Mouse (Mus musculus) ovary, postnatal 36 days (tissue): ENCODE measurements around the gene Kif13a.

ENCODE experiments used
- DNase-seq: peaks from one replicate; pipeline ENCODE4 v3.0.0; 2022; ENCODE audit warnings: low spot score, mixed read lengths

The Kif13a gene

DNA sequence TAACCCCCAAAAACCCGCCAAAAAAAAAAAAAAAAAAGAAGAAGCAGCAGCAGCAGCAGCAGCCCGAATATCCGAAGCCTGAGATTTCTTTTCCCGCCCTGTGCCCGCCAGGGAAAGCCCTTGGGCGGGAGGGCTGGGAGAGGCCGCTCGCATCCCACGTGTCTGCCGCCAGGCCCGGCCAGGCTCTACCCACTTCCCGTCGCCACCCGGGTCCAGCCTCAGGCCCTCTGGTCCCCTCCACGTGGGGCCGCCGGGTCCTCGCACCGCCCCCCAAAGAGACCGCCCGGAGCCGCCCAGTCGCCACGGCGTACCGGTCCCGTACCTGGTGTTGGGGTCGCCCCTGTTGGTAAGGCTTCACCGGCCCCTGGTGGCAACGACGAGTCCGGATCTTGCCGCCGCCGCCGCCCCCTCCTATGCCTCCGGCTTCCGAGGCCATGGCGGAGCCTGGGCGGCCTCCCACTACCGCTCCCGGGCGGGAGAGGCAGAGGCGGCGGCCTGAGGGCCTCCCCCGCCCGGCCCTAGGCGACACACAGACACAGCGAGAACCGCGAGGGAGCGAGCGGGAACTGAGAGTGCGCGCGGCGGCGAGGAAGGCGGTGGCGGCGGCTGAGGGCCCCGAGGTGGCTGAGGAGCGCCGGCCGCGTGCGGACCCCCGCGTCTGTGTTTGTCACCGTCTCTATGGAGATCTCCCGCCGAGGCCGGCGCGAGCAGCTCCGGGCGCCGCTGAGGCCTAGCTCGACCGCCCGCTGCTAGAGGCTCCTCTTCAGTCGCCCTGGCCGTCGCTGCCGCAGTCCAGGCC, 202.4 kb downstream of the Kif13a start:
- DNase-seq, result peak; percentile 66

- no peak for DNase-seq
These were observed 203.2 kb downstream of the Kif13a start for GRCm38 (mm10) chr13:46726288-46727037.

DNA sequence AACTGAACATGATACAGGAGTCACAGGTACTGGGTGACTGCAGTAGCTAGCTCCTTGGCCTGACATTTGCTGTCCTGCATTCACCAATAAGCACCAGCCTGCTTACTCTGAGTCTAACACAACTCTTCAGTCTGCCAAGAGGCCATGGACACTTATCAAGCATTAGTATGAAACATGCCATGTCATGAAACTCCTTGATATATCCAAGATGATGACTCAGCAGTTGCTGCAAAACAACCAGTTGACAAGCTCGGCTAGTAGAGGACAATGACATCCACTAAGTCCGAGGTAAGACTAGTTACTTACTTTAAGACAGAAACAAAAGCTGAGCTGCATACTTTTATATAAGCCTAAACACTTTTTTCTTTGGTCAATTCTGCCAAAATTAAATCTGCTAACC, 204.4 kb downstream of the Kif13a start:
- no peak for DNase-seq

DNA sequence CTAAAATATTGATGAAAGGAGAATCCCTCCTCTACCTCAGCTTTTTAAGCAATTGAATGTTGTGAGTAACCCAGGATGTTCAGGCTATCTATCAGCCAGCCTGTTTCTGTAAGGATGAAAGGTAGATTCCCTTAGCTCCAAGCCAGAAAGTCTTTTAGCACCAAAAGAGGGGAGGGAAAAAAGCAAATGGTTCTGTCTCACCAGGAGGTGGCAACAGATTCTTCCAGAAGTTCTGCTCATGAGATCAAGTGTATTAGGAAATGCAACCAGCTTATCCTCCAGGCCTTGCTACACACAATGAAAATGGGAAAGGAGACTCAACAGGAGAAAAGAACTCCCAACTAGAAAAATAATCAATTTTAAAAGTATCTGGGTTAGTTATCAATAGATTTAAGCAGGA, 205.3 kb downstream of the Kif13a start:
- DNase-seq, result no peak

DNA sequence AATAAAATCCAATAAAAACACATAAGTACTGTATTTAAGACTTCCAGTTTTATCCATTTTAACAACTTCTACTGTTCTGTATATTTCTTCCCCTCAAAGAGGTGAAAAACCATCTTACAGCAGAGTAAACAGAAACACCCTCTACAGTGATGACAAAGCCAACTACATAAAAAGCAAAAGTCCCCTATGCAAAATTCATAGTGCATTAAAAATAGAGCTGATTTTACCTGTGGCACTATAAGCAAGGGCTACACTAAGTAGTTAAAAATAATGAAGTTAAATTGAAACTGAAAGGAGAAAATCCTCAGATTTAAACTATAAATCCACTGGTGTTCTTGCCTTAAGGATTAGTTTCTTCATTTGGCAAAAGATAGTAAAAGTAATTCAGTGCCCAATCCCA, 208.7 kb downstream of the Kif13a start:
- DNase-seq, result no peak

- no peak for DNase-seq
These were observed 210.7 kb downstream of the Kif13a start for GRCm38 (mm10) chr13:46718893-46719400.

GRCm38 (mm10) chr13:46715976-46716639, 213.6 kb downstream of the Kif13a start:
- no peak for DNase-seq

DNA sequence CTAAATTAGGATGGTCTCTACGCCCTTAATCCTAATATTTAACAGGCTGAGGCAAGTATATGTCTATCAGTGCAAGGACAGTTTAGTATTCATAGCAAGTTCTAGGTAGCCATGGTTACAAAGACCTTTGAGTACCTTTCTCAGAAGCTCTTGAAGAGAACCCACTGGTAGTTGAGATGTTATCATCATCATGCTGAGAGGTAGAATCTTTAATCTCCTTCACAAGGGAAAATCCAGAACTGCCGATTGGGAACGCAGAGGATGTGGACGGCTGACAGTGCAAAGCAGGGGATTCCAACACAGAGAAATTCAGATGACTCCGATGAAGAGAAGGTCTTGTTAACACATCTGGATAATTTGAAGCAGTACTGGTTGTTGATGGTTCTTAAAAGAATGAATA, 216.2 kb downstream of the Kif13a start:
- no peak for DNase-seq

- no peak for DNase-seq
These were observed 226.5 kb downstream of the Kif13a start for GRCm38 (mm10) chr13:46703138-46703537.

GRCm38 (mm10) chr13:46701486-46701885, 228.2 kb downstream of the Kif13a start:
- DNase-seq, result no peak

DNA sequence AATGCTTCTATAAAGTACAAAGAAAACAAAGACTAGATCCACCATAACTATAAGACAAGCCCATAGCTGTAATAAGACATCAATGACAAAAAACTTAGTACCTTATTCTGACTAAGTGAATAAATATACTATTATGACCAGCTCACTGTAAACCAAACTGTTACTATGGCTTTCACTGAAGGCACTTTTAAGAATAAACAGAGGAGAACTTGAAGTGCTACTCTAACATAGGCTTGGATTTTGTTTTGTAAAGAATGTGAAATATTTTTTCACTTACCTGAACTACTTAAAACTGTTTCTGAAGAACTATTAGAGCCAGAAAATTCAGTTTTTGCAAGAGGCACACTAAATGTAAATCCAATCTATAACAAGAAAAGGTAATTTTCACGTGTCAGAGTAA, 230.3 kb downstream of the Kif13a start:
- no peak for DNase-seq
